Mouse (Mus musculus): Measurements from ENCODE around the gene Scgb2b18.
"Not testable (repeated sequence)": the region's sequence is repeated elsewhere in the genome, so short reads cannot be mapped to it uniquely, and the experiment has no call there.

Gene Scgb2b18

DNA sequence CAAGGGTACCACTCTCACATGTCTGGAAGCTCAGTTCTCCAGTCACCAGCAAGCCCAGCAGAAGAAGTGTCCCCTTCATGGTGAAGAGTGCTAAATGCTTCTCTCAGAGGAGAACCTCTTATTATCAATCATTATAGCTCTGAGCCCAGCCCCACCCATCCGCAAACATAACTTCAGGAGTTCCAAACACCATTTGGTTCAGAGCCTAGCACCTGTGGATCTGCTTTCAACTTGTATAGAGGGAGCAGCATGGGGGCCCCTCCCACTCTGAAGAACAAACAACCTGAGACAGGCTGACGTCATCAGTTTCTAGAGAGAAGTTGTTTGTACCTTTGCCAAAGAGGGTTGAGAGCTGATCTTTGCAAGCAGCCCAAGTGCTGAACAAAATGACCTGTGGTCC, at the start of gene Scgb2b18:
Scgb2b18 (minus strand) TSS at position 101 of the 400 bp plus-strand sequence.
- not testable (repeated sequence) for DNase-seq

DNA sequence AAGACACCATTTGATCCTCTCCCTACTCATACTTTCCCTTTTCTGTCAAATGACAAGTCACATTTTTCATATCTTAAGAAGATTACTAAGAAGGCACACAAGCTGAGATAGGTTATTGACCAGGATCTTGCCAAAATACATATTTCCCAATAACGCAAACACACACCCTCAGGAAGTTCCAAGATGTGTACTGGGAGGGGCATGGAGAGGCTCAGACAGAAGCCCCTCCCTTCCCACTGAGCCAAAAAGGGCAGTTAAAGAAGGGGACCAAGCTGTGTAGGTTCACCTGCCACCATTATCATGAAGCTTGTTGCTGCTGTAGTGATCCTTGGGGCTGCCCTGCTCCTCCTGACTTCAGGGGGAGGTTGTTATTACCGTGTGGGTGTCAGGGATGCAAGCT, 11.6 kb upstream of the Scgb2b18 start, which contains the start of gene Scgb1b18:
Scgb1b18 (plus strand) TSS at position 301 of the 400 bp plus-strand sequence.
- DNase-seq, result not testable (repeated sequence)

All from kidney, postnatal 36 days (tissue).